In the genomic region with DNA sequence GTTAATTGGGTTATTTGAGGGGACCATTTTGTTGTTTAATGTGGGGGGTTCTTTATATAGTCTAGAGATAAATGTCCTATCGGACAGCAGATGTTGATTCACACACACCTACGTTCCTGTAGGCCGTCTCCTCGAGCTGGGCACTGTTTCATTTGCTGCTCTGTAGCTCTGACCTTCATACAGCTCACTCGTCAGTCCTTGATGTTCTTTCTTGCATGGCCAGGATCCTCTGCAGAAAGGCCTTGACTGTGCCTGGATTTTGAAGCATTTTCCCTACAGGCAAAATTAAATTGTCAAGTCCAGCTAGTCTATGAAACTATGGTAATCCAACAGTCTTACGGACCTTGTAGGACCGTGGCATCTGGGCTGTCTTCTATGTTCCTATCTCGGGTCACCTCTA, we compare ENCODE assay signal across 13 mouse cellular contexts. TPM values are rescaled to one million over a fixed set of nuclear protein-coding genes. Genes with fewer than 3 reads are reported as not detected.
DNase-seq lines count a peak whose midpoint lies in the region.
"Had no signal": no experiment of that assay in that cellular context is flagged by ENCODE, and none has a peak within 500 bp of the region (broad histone marks: within the 10 kb centered on the region; RNA-seq: fewer than 3 reads in every experiment).

No protein-coding gene starts in this region.

- peak; percentile 73 to 87 for DNase-seq in adrenal gland, adult (ENCODE audit: inconsistent age in 2 of 2, low spot score in 1 of 2)
- no peak for DNase-seq in adrenal gland, adult 18-20 months (ENCODE audit: low spot score in 2 of 2)
- peak; percentile 60 for DNase-seq in adrenal gland, adult 8-10 months
- DNase-seq in adrenal gland, postnatal 4 days (ENCODE audit: low spot score in 2 of 2): no peak
- DNase-seq in adrenal gland, postnatal 10 days: peak; percentile 36
- DNase-seq in adrenal gland, postnatal 36 days: peak; percentile 52 to 56
- DNase-seq in layer of hippocampus, adult 9-10 months (ENCODE audit: low spot score): no peak
- DNase-seq: cerebellum, adult 11-12 months; cerebellum, adult 2 months; cerebellum, adult 9-10 months; cerebellum, postnatal 10 days; cerebellum, postnatal 25 days; forebrain, postnatal 0 days had no signal

RNA-seq across cellular contexts. Expression of gene Strap, which starts 39.8 kb away (rescaled TPM):
- total RNA-seq in adrenal gland, adult 18-20 months (2021): 100 to 1,000 TPM; 110 to 134 TPM
- total RNA-seq in adrenal gland, adult 8-10 months (2022): 100 to 1,000 TPM in 3 of 4 experiments, 10 to 100 TPM in 1; 97.8 to 124 (median 106) TPM
- 100 to 1,000 TPM; 125 to 126 TPM for total RNA-seq in adrenal gland, postnatal 4 days (2021)
- total RNA-seq in adrenal gland, postnatal 10 days (2021): 100 to 1,000 TPM; 102 to 113 TPM
- 100 to 1,000 TPM; 120 to 128 TPM for total RNA-seq in adrenal gland, postnatal 36 days (2021)

RNA-seq across cellular contexts. Expression of gene Eps8, which starts 40.4 kb away (rescaled TPM):
- total RNA-seq in adrenal gland, adult 18-20 months (2021): 10 to 100 TPM; 19.5 to 20.9 TPM
- 10 to 100 TPM; 26.3 to 56.6 (median 36.9) TPM for total RNA-seq in adrenal gland, adult 8-10 months (2022)
- 10 to 100 TPM; 32.4 to 44.6 TPM for total RNA-seq in adrenal gland, postnatal 4 days (2021)
- 10 to 100 TPM; 23.3 to 26.0 TPM for total RNA-seq in adrenal gland, postnatal 10 days (2021)
- total RNA-seq in adrenal gland, postnatal 36 days (2021): 10 to 100 TPM; 35.6 to 43.2 TPM

RNA-seq across cellular contexts. Expression of gene Dera, which starts 59.3 kb away (rescaled TPM):
- 10 to 100 TPM; 13.0 to 15.7 TPM for total RNA-seq in adrenal gland, adult 18-20 months (2021)
- 10 to 100 TPM; 14.2 to 21.2 (median 15.4) TPM for total RNA-seq in adrenal gland, adult 8-10 months (2022)
- total RNA-seq in adrenal gland, postnatal 4 days (2021): 10 to 100 TPM; 35.9 to 38.0 TPM
- total RNA-seq in adrenal gland, postnatal 10 days (2021): 10 to 100 TPM; 28.9 to 31.6 TPM
- total RNA-seq in adrenal gland, postnatal 36 days (2021): 10 to 100 TPM; 14.2 to 25.2 TPM

Comparison
In these comparisons a context has a peak if more than half of its experiments do, and no peak if none do; other contexts are left out.
1. DNase-seq: peak in adrenal gland, adult (2 of 2), adrenal gland, adult 8-10 months (single experiment), adrenal gland, postnatal 10 days (single experiment) and adrenal gland, postnatal 36 days (2 of 2); none in adrenal gland, adult 18-20 months (0 of 2), adrenal gland, postnatal 4 days (0 of 2) and layer of hippocampus, adult 9-10 months (single experiment).